Mouse (Mus musculus) liver, adult 2 months (tissue): ENCODE results near the gene 1700001F09Rik.
"Not testable (repeated sequence)": the region's sequence is repeated elsewhere in the genome, so short reads cannot be mapped to it uniquely, and the experiment has no call there.

ENCODE experiments used
- CTCF ChIP-seq: fragments of 200-500 bp; IDR thresholded peaks from 2 replicates; pipeline ENCODE4 v1.5.1; 2011; ENCODE audit warnings: low read depth, low read length, control low read depth
- POLR2A ChIP-seq: fragments of 200-500 bp; IDR thresholded peaks from 2 replicates; pipeline ENCODE4 v1.6.1; 2011; ENCODE audit warnings: low read length, control low read depth; ENCODE audit not compliant: insufficient read depth; ENCODE audit errors: extremely low read depth

DNA sequence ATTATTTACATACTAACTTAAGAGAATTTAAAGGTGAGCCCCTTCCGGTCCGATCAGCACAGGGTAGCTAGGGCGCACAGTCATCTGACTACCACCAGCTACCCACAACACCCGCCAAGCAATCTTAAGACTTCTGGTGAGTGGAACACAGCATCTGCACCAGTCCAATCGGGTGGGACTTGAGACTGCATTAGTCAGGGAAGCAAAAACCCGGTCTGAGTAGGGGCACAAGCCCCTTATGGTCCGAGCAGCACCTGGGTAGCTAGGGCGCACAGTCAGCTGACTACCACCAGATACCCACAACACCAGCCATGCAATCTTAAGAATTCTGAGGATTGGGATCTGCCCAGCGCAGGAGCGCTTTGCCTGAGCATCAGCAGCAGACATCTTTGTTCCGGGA is 14.1 kb upstream of the 1700001F09Rik start:
- not testable (repeated sequence) for TF ChIP-seq POLR2A, CTCF
